Mouse (Mus musculus) hindbrain, embryonic 13.5 days (tissue): ENCODE results near the gene Rsph9. TPM values are rescaled to one million over a fixed set of nuclear protein-coding genes. Genes with fewer than 3 reads are reported as not detected.

Experiments
- ATAC-seq: fragments of 200-750 bp; cut with Nextera tagmentation; 2 replicates; pipeline ENCODE4 v1.8.0; 2017; ENCODE audit warnings: moderate TSS enrichment; ENCODE audit not compliant: low FRiP score
- H3K27ac ChIP-seq: fragments of 300-500 bp; sonication (generic); 2 replicates; pipeline ENCODE4 v1.5.1; 2015; ENCODE audit warnings: inconsistent platforms, mild to moderate bottlenecking, moderate library complexity
- H3K27me3 ChIP-seq: fragments of 300-500 bp; sonication (generic); 2 replicates; pipeline ENCODE4 v1.6.1; 2015; ENCODE audit warnings: mild to moderate bottlenecking, inconsistent platforms
- H3K36me3 ChIP-seq: fragments of 300-500 bp; sonication (generic); 2 replicates; pipeline ENCODE4 v1.6.1; 2015; ENCODE audit warnings: mild to moderate bottlenecking, inconsistent platforms
- H3K4me1 ChIP-seq: fragments of 300-500 bp; sonication (generic); replicated peaks from 2 replicates; pipeline ENCODE4 v1.6.1; 2015; ENCODE audit warnings: inconsistent platforms
- H3K4me2 ChIP-seq: fragments of 300-500 bp; sonication (generic); 2 replicates; pipeline ENCODE4 v1.6.1; 2015; ENCODE audit warnings: inconsistent platforms, mild to moderate bottlenecking, moderate library complexity
- H3K4me3 ChIP-seq: fragments of 300-500 bp; sonication (generic); 2 replicates; pipeline ENCODE4 v1.5.1; 2015; ENCODE audit warnings: mild to moderate bottlenecking, inconsistent platforms
- H3K9ac ChIP-seq: fragments of 300-500 bp; sonication (generic); 2 replicates; pipeline ENCODE4 v1.6.1; 2015; ENCODE audit warnings: mild to moderate bottlenecking, inconsistent platforms
- H3K9me3 ChIP-seq: fragments of 300-500 bp; sonication (generic); 2 replicates; pipeline ENCODE4 v1.6.1; 2016; ENCODE audit warnings: inconsistent platforms
- WGBS: fragments of 180-500 bp; shearing (Covaris S2); methylation state at CpG from one replicate; pipeline ENCODE4 v1.1.7; 2015; 5-methylcytosine and 5-hydroxymethylcytosine counted together
- polyA plus RNA-seq: library from polyadenylated mRNA; unstranded; fragments of >200 nt; fragmentation: Nextera tagmentation; extraction: Ambion mirVana; gene quantifications from 2 replicates; pipeline ENCODE4 v1.2.1, GENCODE M21; 2015

The Rsph9 gene
- polyA plus RNA-seq, 1 experiment from 2014 or later: 33.8 TPM

GRCm38 (mm10) chr17:46116881-46117280 is 27.1 kb downstream of the Rsph9 start:
- WGBS: 92% methylated on average over 3 of the region's 3 CpGs
- H3K27ac ChIP-seq: no peak overlapping the region
- peaks cover 51% of the 10 kb centered on the region for H3K36me3 ChIP-seq
- H3K9me3 ChIP-seq: no peaks in the 10 kb centered on the region
- H3K27me3 ChIP-seq: no peaks in the 10 kb centered on the region
- no peak overlapping the region for H3K4me2 ChIP-seq
- peaks cover 24% of the 10 kb centered on the region for H3K4me1 ChIP-seq
- ATAC-seq: no peak
- H3K4me3 ChIP-seq: no peak overlapping the region
- no peak overlapping the region for H3K9ac ChIP-seq

- Histone ChIP-seq H3K27me3 (no peaks in the 10 kb centered on the region), H3K27ac (no peak overlapping the region), H3K9ac (no peak overlapping the region), H3K36me3 (peaks cover 49% of the 10 kb centered on the region), H3K9me3 (no peaks in the 10 kb centered on the region), H3K4me3 (no peak overlapping the region), H3K4me1 (peaks cover 30% of the 10 kb centered on the region), H3K4me2 (no peak overlapping the region)
- 89% methylated on average over 11 of the region's 11 CpGs for WGBS
- no peak for ATAC-seq
Observed at GRCm38 (mm10) chr17:46116138-46116537, 27.9 kb downstream of the Rsph9 start.

GRCm38 (mm10) chr17:46115489-46115888 is 28.5 kb downstream of the Rsph9 start:
- H3K4me1 ChIP-seq: peaks cover 30% of the 10 kb centered on the region
- H3K27ac ChIP-seq: no peak overlapping the region
- H3K36me3 ChIP-seq: peaks cover 48% of the 10 kb centered on the region
- no peak overlapping the region for H3K4me3 ChIP-seq
- ATAC-seq: no peak
- H3K27me3 ChIP-seq: no peaks in the 10 kb centered on the region
- H3K9ac ChIP-seq: peak overlapping the region; percentile 31; the same call in 1 of the 2 replicates
- 61% methylated on average over 2 of the region's 2 CpGs for WGBS
- no peaks in the 10 kb centered on the region for H3K9me3 ChIP-seq
- no peak overlapping the region for H3K4me2 ChIP-seq

GRCm38 (mm10) chr17:46110402-46111289 is 33.4 kb downstream of the Rsph9 start, which contains the start of gene Mrps18a:
Gene Mrps18a, plus strand, starts transcription at chr17:46110986.
- H3K36me3 ChIP-seq: peaks cover 10% of the 10 kb centered on the region
- peaks cover 19% of the 10 kb centered on the region for H3K4me1 ChIP-seq
- no peaks in the 10 kb centered on the region for H3K9me3 ChIP-seq
- H3K27ac ChIP-seq: peak within 1 kb of the TSS; percentile 89
- H3K4me2 ChIP-seq: peak within 1 kb of the TSS; percentile 91
- H3K27me3 ChIP-seq: peaks cover 17% of the 10 kb centered on the region
- H3K4me3 ChIP-seq: peak within 1 kb of the TSS; percentile 85
- 6% methylated on average over 38 of the region's 38 CpGs for WGBS
- peak; percentile 95 for ATAC-seq
- peak within 1 kb of the TSS; percentile 82 for H3K9ac ChIP-seq

- Histone ChIP-seq H3K9me3 (no peaks in the 10 kb centered on the region), H3K4me2 (no peak overlapping the region), H3K27ac (no peak overlapping the region), H3K4me3 (no peak overlapping the region), H3K36me3 (no peaks in the 10 kb centered on the region), H3K9ac (no peak overlapping the region), H3K4me1 (peaks cover 18% of the 10 kb centered on the region), H3K27me3 (peaks cover 22% of the 10 kb centered on the region)
- WGBS: 85% methylated on average over 4 of the region's 4 CpGs
- ATAC-seq: no peak
Observed at GRCm38 (mm10) chr17:46108286-46108685, 35.7 kb downstream of the Rsph9 start.

- no peak for ATAC-seq
- Histone ChIP-seq H3K4me2 (no peak overlapping the region), H3K9ac (no peak overlapping the region), H3K36me3 (no peaks in the 10 kb centered on the region), H3K4me3 (no peak overlapping the region), H3K9me3 (no peaks in the 10 kb centered on the region), H3K27ac (peak overlapping the region; percentile 18; the same call in 1 of the 2 replicates), H3K27me3 (peaks cover 20% of the 10 kb centered on the region), H3K4me1 (peaks cover 4% of the 10 kb centered on the region)
- 36% methylated on average over 12 of the region's 12 CpGs for WGBS
Observed at GRCm38 (mm10) chr17:46104487-46104886, 39.5 kb downstream of the Rsph9 start.

GRCm38 (mm10) chr17:46102608-46103159 is 41.3 kb downstream of the Rsph9 start:
- H3K9ac ChIP-seq: no peak overlapping the region
- no peak overlapping the region for H3K4me2 ChIP-seq
- ATAC-seq: no peak
- no peaks in the 10 kb centered on the region for H3K9me3 ChIP-seq
- 51% methylated on average over 8 of the region's 8 CpGs for WGBS
- H3K4me1 ChIP-seq: peaks cover 4% of the 10 kb centered on the region
- peaks cover 14% of the 10 kb centered on the region for H3K27me3 ChIP-seq
- H3K4me3 ChIP-seq: no peak overlapping the region
- no peak overlapping the region for H3K27ac ChIP-seq
- no peaks in the 10 kb centered on the region for H3K36me3 ChIP-seq

DNA sequence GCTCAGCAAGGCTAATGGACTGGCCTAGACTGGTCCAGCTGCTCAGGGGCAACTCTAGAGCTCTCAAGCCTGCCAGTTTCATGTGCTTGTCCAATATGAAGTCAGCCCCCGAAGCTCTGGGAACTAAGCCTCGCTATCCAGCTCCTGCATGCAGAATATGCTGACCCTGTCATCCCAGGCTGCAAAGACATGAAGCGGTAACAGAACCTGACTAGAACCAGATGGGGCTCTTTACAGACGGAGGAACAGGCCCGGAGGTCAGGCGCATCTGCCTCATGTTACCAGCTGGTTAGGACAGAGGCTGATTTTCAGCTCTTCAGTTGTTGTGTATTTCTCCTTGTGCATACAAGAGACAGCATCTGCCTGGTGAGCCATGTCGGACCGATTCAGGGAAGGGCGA is 42.1 kb downstream of the Rsph9 start:
- H3K9me3 ChIP-seq: no peaks in the 10 kb centered on the region
- H3K4me3 ChIP-seq: no peak overlapping the region
- WGBS: 79% methylated on average over 9 of the region's 9 CpGs
- no peaks in the 10 kb centered on the region for H3K36me3 ChIP-seq
- H3K27me3 ChIP-seq: peaks cover 6% of the 10 kb centered on the region; the same call in 1 of the 2 replicates
- H3K4me2 ChIP-seq: no peak overlapping the region
- H3K27ac ChIP-seq: no peak overlapping the region
- ATAC-seq: no peak
- no peak overlapping the region for H3K9ac ChIP-seq
- peaks cover 4% of the 10 kb centered on the region for H3K4me1 ChIP-seq

DNA sequence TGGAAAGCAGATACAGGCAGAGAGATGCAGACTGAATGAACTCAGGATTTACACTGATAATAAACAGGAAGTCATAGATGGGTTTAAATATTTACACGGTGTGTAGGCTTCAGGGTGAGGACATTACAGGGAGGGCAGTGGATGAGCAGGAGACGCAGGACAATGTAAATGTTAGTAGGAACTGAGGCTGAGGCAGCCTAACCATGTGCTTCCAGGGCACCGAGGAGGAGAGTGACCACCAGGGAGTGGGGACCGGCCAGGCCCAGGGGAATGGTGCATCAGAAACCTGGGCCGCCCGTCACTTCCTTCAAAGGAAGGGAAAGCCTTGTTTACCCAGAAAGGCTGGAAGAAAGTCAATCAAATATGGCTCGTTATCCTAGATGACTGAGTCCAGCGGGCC is 45.5 kb downstream of the Rsph9 start:
- Histone ChIP-seq H3K9ac (no peak overlapping the region), H3K9me3 (no peaks in the 10 kb centered on the region), H3K4me3 (no peak overlapping the region), H3K4me2 (no peak overlapping the region), H3K27me3 (peaks cover 9% of the 10 kb centered on the region; the same call in 1 of the 2 replicates), H3K4me1 (no peaks in the 10 kb centered on the region; the same call in 1 of the 2 replicates), H3K27ac (no peak overlapping the region), H3K36me3 (no peaks in the 10 kb centered on the region)
- 63% methylated on average over 8 of the region's 8 CpGs for WGBS
- ATAC-seq: no peak

DNA sequence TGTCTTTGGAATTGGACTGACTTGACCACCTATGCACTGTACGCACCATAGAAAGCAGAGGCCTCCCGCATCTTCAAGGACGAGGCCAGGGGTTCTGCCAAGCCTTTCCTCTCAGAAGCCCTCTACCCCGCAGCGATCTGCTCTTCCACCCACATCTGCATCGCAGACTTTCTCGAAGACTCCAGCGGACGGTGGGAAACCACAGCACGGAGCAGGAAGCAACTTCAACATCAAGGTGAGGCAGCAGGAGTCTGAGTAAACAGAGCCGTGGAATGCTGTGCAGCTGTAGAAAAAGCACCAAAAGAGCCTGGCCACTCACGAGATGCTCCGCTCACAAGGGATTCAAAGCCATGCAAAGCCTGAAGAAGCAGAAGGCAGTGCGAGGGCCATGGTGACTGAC is 52.1 kb downstream of the Rsph9 start:
- WGBS: 81% methylated on average over 14 of the region's 14 CpGs
- ATAC-seq: no peak

GRCm38 (mm10) chr17:46091351-46091750 is 52.7 kb downstream of the Rsph9 start:
- H3K36me3 ChIP-seq: no peaks in the 10 kb centered on the region
- no peak overlapping the region for H3K4me3 ChIP-seq
- no peak overlapping the region for H3K9ac ChIP-seq
- no peak overlapping the region for H3K4me2 ChIP-seq
- peaks cover 5% of the 10 kb centered on the region for H3K4me1 ChIP-seq
- H3K27me3 ChIP-seq: peaks cover 7% of the 10 kb centered on the region
- no peaks in the 10 kb centered on the region for H3K9me3 ChIP-seq
- ATAC-seq: no peak
- WGBS: 79% methylated on average over 1 of the region's 1 CpGs
- no peak overlapping the region for H3K27ac ChIP-seq

More for the DNA sequence above, 52.1 kb downstream of the Rsph9 start:
- Histone ChIP-seq H3K4me1 (no peaks in the 10 kb centered on the region; the same call in 1 of the 2 replicates), H3K4me2 (no peak overlapping the region), H3K27ac (no peak overlapping the region), H3K9ac (no peak overlapping the region), H3K9me3 (no peaks in the 10 kb centered on the region), H3K27me3 (peaks cover 11% of the 10 kb centered on the region), H3K36me3 (no peaks in the 10 kb centered on the region), H3K4me3 (no peak overlapping the region)

GRCm38 (mm10) chr17:46086341-46086870 is 57.6 kb downstream of the Rsph9 start:
- no peak overlapping the region for H3K4me3 ChIP-seq
- H3K9ac ChIP-seq: peak overlapping the region; percentile 43; the same call in 1 of the 2 replicates
- H3K9me3 ChIP-seq: no peaks in the 10 kb centered on the region
- H3K36me3 ChIP-seq: no peaks in the 10 kb centered on the region
- peaks cover 29% of the 10 kb centered on the region for H3K4me1 ChIP-seq
- H3K27me3 ChIP-seq: peaks cover 3% of the 10 kb centered on the region; the same call in 1 of the 2 replicates
- WGBS: 55% methylated on average over 17 of the region's 17 CpGs
- no peak overlapping the region for H3K4me2 ChIP-seq
- no peak for ATAC-seq
- H3K27ac ChIP-seq: no peak overlapping the region
